Mouse (Mus musculus) megakaryocyte, embryonic 14.5 days (primary cell): ENCODE results near the gene Vps41.

ENCODE experiments used
- FLI1 ChIP-seq: IDR thresholded peaks from 2 replicates; pipeline ENCODE4 v1.6.1; 2012; ENCODE audit warnings: low read length, inconsistent platforms, mixed read lengths
- GATA1 ChIP-seq: IDR thresholded peaks from 3 replicates; pipeline ENCODE4 v1.6.1; 2012; ENCODE audit warnings: mixed read lengths, low read length, inconsistent platforms, borderline replicate concordance

DNA sequence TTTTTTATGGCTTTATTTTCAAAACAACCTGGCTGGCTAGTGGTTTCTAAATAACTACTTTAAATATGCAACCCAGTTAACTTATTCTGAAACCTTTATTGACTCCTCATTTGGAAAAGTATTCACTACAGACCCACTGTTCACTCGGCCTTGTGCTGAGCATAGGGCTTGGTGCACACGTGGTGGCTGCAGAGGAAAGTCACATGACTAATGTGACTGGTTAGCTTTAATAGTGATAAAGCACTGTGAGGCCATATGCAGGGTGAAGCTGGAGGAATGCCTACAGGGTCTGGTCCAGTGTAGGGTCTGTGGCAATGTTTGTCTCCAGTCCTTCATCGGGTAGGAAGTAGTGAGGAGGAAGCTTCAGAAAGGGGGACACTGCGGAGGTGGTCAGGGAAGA is 134.1 kb downstream of the Vps41 start:
- TF ChIP-seq GATA1 = no peak
- no peak for TF ChIP-seq FLI1
